Mouse (Mus musculus): ENCODE measurements around the gene Prkar1b. TPM values are rescaled to one million over a fixed set of nuclear protein-coding genes. Genes with fewer than 3 reads are reported as not detected.
A peak's percentile ranks its signal among the peaks of the same experiment; 100 is the strongest.

Gene Prkar1b
- polyA plus RNA-seq, 1 experiment = 1.7 TPM

DNA sequence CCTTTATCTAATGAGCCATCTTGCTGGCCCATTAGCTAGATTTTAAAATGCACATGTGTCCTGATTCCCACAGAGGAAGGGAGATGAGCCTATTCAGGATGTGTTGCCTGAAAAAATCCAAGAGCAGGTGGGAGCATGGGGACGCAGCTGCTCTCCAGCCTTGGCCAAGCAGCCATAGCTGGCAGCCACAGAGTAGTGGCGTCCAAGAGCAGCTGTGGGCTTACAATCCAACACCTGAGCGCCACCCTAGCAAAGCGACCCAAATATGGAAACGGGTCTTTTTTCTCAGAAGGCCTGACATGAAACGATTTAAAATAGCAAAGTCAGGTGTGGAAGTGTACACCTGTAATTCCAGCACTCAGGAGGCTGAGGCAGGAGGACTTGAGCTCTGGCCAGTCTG lies 145.2 kb downstream of the Prkar1b start:
- Histone ChIP-seq H3K79me2 (ENCODE audit: control insufficient read depth, insufficient read depth) (no peaks in the 10 kb centered on the region), H3K79me3 (ENCODE audit: low read depth) (no peaks in the 10 kb centered on the region), H3ac (ENCODE audit: control insufficient read depth, insufficient read length, low read depth) (no peak overlapping the region), H3K36me3 (ENCODE audit: control insufficient read depth, insufficient read depth) (no peaks in the 10 kb centered on the region), H3K4me3 (ENCODE audit: insufficient read depth, poor library complexity, severe bottlenecking) (no peak overlapping the region), H3K27me3 (ENCODE audit: control insufficient read depth, insufficient read depth, insufficient read length) (no peaks in the 10 kb centered on the region)
- TF ChIP-seq CEBPB (IDR thresholded peaks at IDR 0.05; ENCODE audit: low read depth) = no peak
- no peak for TF ChIP-seq MYOD1 (IDR thresholded peaks at IDR 0.05; ENCODE audit: control insufficient read depth, insufficient read length, low read depth)
- no peak for TF ChIP-seq CTCF (IDR thresholded peaks at IDR 0.05; ENCODE audit: control insufficient read depth, insufficient read depth, insufficient read length)
- no peak for TF ChIP-seq MAX (IDR thresholded peaks at IDR 0.05)
- no peak for TF ChIP-seq FOSL1 (IDR thresholded peaks at IDR 0.05; ENCODE audit: insufficient read depth, low read length, poor library complexity, severe bottlenecking)
- no peak for TF ChIP-seq MYOG (IDR thresholded peaks at IDR 0.05; ENCODE audit: control insufficient read depth, extremely low read depth, insufficient read length)

DNA sequence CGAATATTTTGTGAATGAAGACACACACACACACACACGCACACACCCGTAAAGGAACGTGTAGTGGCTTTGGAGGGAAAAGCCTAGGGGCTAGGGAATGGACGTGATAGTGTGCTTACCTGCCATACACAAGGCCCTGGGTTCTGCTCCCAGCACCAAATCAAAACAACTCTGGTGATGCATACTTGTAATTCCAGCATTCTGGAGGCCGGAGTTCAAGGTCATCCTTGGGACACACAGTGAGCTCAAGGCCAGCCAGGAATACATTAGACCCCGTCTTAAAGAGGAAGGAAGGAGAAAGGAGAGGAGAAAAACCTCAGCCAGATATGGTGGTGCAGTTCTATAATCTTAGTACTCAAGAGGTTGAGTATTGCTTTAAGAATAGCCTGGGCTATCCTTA lies 150.1 kb downstream of the Prkar1b start:
- TF ChIP-seq USF1 (IDR thresholded peaks at IDR 0.05; ENCODE audit: low read depth) (no peak), FOSL1 (IDR thresholded peaks at IDR 0.05; ENCODE audit: insufficient read depth, low read length, poor library complexity, severe bottlenecking) (no peak), MYOD1 (IDR thresholded peaks at IDR 0.05; ENCODE audit: control insufficient read depth, insufficient read length, low read depth) (no peak), CEBPB (IDR thresholded peaks at IDR 0.05; ENCODE audit: low read depth) (no peak), MAX (IDR thresholded peaks at IDR 0.05) (no peak), CTCF (IDR thresholded peaks at IDR 0.05; ENCODE audit: control insufficient read depth, insufficient read depth, insufficient read length) (no peak), MYOG (IDR thresholded peaks at IDR 0.05; ENCODE audit: control insufficient read depth, extremely low read depth, insufficient read length) (no peak)
- H3K27me3 ChIP-seq (ENCODE audit: control insufficient read depth, insufficient read depth, insufficient read length) = no peaks in the 10 kb centered on the region

DNA sequence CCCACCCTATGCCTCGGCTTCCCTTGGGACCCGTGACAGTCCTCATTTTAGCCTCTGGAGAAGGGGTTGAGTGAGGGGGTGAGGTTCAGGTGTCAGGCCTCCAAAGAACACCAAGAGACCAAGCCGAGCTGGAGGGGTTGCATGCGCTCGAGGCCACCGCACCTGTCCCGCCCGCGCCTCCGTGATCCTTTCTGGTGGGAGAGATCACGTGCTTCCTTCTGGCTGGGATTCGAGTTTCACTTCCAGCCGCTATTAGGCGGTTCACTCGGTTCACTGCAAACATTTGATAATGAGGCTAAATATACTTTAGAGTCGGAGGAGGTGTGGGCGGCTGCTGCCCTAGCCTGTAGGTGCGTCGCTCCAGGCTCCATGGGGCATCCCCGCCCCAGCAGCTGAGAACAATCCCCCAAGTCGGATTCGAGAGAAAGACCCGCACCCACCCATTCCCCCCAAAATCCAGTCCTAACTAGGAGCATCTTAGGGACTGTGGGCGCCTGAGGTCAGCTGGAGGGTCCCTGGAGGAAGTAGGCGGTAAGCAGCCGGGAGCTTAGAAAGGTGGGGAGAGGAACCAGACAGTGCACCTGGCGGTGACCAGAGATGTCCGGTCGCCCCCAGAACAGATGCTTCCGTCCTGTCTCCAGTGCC lies 151.7 kb downstream of the Prkar1b start:
- Histone ChIP-seq H3K4me3 (ENCODE audit: insufficient read depth, poor library complexity, severe bottlenecking) (no peak overlapping the region), H3K27me3 (ENCODE audit: control insufficient read depth, insufficient read depth, insufficient read length) (no peaks in the 10 kb centered on the region), H3K79me3 (ENCODE audit: low read depth) (peaks cover 12% of the 10 kb centered on the region), H3K79me2 (ENCODE audit: control insufficient read depth, insufficient read depth) (peaks cover 23% of the 10 kb centered on the region), H3ac (ENCODE audit: control insufficient read depth, insufficient read length, low read depth) (no peak overlapping the region), H3K36me3 (ENCODE audit: control insufficient read depth, insufficient read depth) (no peaks in the 10 kb centered on the region)
- TF ChIP-seq CEBPB (IDR thresholded peaks at IDR 0.05; ENCODE audit: low read depth) = no peak
- TF ChIP-seq USF1 (IDR thresholded peaks at IDR 0.05; ENCODE audit: low read depth) = no peak
- TF ChIP-seq MYOD1 (IDR thresholded peaks at IDR 0.05; ENCODE audit: control insufficient read depth, insufficient read length, low read depth) = peak; percentile 29
- no peak for TF ChIP-seq CTCF (IDR thresholded peaks at IDR 0.05; ENCODE audit: control insufficient read depth, insufficient read depth, insufficient read length)

More for the DNA sequence above, 150.1 kb downstream of the Prkar1b start:
- H3K36me3 ChIP-seq (ENCODE audit: control insufficient read depth, insufficient read depth) = no peaks in the 10 kb centered on the region
- H3ac ChIP-seq (ENCODE audit: control insufficient read depth, insufficient read length, low read depth) = no peak overlapping the region
- no peaks in the 10 kb centered on the region for H3K79me3 ChIP-seq (ENCODE audit: low read depth)
- no peak overlapping the region for H3K4me3 ChIP-seq (ENCODE audit: insufficient read depth, poor library complexity, severe bottlenecking)
- peaks cover 7% of the 10 kb centered on the region for H3K79me2 ChIP-seq (ENCODE audit: control insufficient read depth, insufficient read depth)

DNA sequence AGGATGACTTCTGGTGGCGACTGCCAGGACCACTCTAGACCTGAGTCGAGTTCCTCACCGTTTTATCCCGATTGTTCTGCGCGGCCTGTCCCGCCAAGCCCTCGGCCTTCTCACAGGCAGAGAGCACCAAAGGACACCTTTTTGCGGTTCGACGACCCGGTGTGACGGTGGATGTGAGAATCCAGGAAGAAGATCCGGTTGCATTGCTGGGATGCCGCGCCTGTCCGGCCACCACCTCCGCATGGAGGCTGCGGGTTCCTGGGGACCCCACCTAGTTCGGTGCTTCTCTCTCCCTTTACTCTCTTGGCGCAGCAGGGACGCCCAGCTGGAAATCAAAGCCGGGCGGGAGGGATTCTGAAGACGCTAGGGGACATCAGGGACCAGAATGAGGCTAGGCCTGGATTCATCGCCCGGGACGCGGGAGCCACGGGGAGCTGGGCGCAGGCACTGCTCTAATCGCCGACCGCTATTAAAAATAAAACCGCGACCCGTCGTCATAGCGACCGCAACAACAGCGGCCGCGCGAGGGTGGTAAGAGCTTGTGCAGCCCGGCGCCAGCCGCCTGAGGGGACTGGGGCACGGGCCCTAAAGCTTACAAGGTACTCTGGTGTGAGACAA lies 152.5 kb downstream of the Prkar1b start, which contains the start of gene Pdgfa:
Pdgfa (minus strand) TSS at position 200 of the 618 bp plus-strand sequence.
- peak within 1 kb of the TSS; percentile 14 for H3ac ChIP-seq (ENCODE audit: control insufficient read depth, insufficient read length, low read depth)
- no peaks in the 10 kb centered on the region for H3K27me3 ChIP-seq (ENCODE audit: control insufficient read depth, insufficient read depth, insufficient read length)
- H3K4me3 ChIP-seq (ENCODE audit: insufficient read depth, poor library complexity, severe bottlenecking) = no peak within 1 kb of the TSS
- peaks cover 31% of the 10 kb centered on the region for H3K79me2 ChIP-seq (ENCODE audit: control insufficient read depth, insufficient read depth)
- no peaks in the 10 kb centered on the region for H3K36me3 ChIP-seq (ENCODE audit: control insufficient read depth, insufficient read depth)
- TF ChIP-seq MAX (IDR thresholded peaks at IDR 0.05) (no peak), MYOD1 (IDR thresholded peaks at IDR 0.05; ENCODE audit: control insufficient read depth, insufficient read length, low read depth) (no peak), MYOG (IDR thresholded peaks at IDR 0.05; ENCODE audit: control insufficient read depth, extremely low read depth, insufficient read length) (no peak), CEBPB (IDR thresholded peaks at IDR 0.05; ENCODE audit: low read depth) (no peak), FOSL1 (IDR thresholded peaks at IDR 0.05; ENCODE audit: insufficient read depth, low read length, poor library complexity, severe bottlenecking) (no peak)
- H3K79me3 ChIP-seq (ENCODE audit: low read depth) = peaks cover 17% of the 10 kb centered on the region

- peaks cover 39% of the 10 kb centered on the region for H3K79me2 ChIP-seq (ENCODE audit: control insufficient read depth, insufficient read depth)
- peaks cover 25% of the 10 kb centered on the region for H3K79me3 ChIP-seq (ENCODE audit: low read depth)
- H3K27me3 ChIP-seq (ENCODE audit: control insufficient read depth, insufficient read depth, insufficient read length) = no peaks in the 10 kb centered on the region
- H3K36me3 ChIP-seq (ENCODE audit: control insufficient read depth, insufficient read depth) = peaks cover 2% of the 10 kb centered on the region
- peak overlapping the region; percentile 57 for H3K4me3 ChIP-seq (ENCODE audit: insufficient read depth, poor library complexity, severe bottlenecking)
- H3ac ChIP-seq (ENCODE audit: control insufficient read depth, insufficient read length, low read depth) = peak overlapping the region; percentile 14
- TF ChIP-seq USF1 (IDR thresholded peaks at IDR 0.05; ENCODE audit: low read depth) = no peak
- TF ChIP-seq CTCF (IDR thresholded peaks at IDR 0.05; ENCODE audit: control insufficient read depth, insufficient read depth, insufficient read length) = no peak
- no peak for TF ChIP-seq FOSL1 (IDR thresholded peaks at IDR 0.05; ENCODE audit: insufficient read depth, low read length, poor library complexity, severe bottlenecking)
- no peak for TF ChIP-seq MAX (IDR thresholded peaks at IDR 0.05)
- no peak for TF ChIP-seq MYOG (IDR thresholded peaks at IDR 0.05; ENCODE audit: control insufficient read depth, extremely low read depth, insufficient read length)
- no peak for TF ChIP-seq CEBPB (IDR thresholded peaks at IDR 0.05; ENCODE audit: low read depth)
- no peak for TF ChIP-seq MYOD1 (IDR thresholded peaks at IDR 0.05; ENCODE audit: control insufficient read depth, insufficient read length, low read depth)
Observed at GRCm38 (mm10) chr5:138996322-138997073, 153.3 kb downstream of the Prkar1b start.

Measured in C2C12 (cell line).